Mouse (Mus musculus) hindbrain, embryonic 13.5 days (tissue): ENCODE results near the gene Rbm17. TPM values are rescaled to one million over a fixed set of nuclear protein-coding genes. Genes with fewer than 3 reads are reported as not detected.

Source experiments
- ATAC-seq: fragments of 200-750 bp; cut with Nextera tagmentation; 2 replicates; pipeline ENCODE4 v1.8.0; 2017; ENCODE audit warnings: moderate TSS enrichment; ENCODE audit not compliant: low FRiP score
- H3K27ac ChIP-seq: fragments of 300-500 bp; sonication (generic); 2 replicates; pipeline ENCODE4 v1.5.1; 2015; ENCODE audit warnings: inconsistent platforms, mild to moderate bottlenecking, moderate library complexity
- H3K27me3 ChIP-seq: fragments of 300-500 bp; sonication (generic); 2 replicates; pipeline ENCODE4 v1.6.1; 2015; ENCODE audit warnings: mild to moderate bottlenecking, inconsistent platforms
- H3K36me3 ChIP-seq: fragments of 300-500 bp; sonication (generic); 2 replicates; pipeline ENCODE4 v1.6.1; 2015; ENCODE audit warnings: mild to moderate bottlenecking, inconsistent platforms
- H3K4me1 ChIP-seq: fragments of 300-500 bp; sonication (generic); replicated peaks from 2 replicates; pipeline ENCODE4 v1.6.1; 2015; ENCODE audit warnings: inconsistent platforms
- H3K4me2 ChIP-seq: fragments of 300-500 bp; sonication (generic); 2 replicates; pipeline ENCODE4 v1.6.1; 2015; ENCODE audit warnings: inconsistent platforms, mild to moderate bottlenecking, moderate library complexity
- H3K4me3 ChIP-seq: fragments of 300-500 bp; sonication (generic); 2 replicates; pipeline ENCODE4 v1.5.1; 2015; ENCODE audit warnings: mild to moderate bottlenecking, inconsistent platforms
- H3K9ac ChIP-seq: fragments of 300-500 bp; sonication (generic); 2 replicates; pipeline ENCODE4 v1.6.1; 2015; ENCODE audit warnings: mild to moderate bottlenecking, inconsistent platforms
- H3K9me3 ChIP-seq: fragments of 300-500 bp; sonication (generic); 2 replicates; pipeline ENCODE4 v1.6.1; 2016; ENCODE audit warnings: inconsistent platforms
- WGBS: fragments of 180-500 bp; shearing (Covaris S2); methylation state at CpG from one replicate; pipeline ENCODE4 v1.1.7; 2015; 5-methylcytosine and 5-hydroxymethylcytosine counted together
- polyA plus RNA-seq: library from polyadenylated mRNA; unstranded; fragments of >200 nt; fragmentation: Nextera tagmentation; extraction: Ambion mirVana; gene quantifications from 2 replicates; pipeline ENCODE4 v1.2.1, GENCODE M21; 2015

The Rbm17 gene
- polyA plus RNA-seq, 1 experiment from 2014 or later, result 142 TPM

GRCm38 (mm10) chr2:11553471-11554400 is 50.2 kb downstream of the Rbm17 start, which contains the start of gene Pfkfb3:
Pfkfb3 (minus strand) TSS chr2:11554077.
- Histone ChIP-seq H3K4me3 (peak within 1 kb of the TSS; percentile 66), H3K4me2 (peak within 1 kb of the TSS; percentile 99), H3K27ac (no peak within 1 kb of the TSS), H3K36me3 (no peaks in the 10 kb centered on the region), H3K9ac (peak within 1 kb of the TSS; percentile 79), H3K4me1 (peaks cover 23% of the 10 kb centered on the region), H3K27me3 (peaks cover 55% of the 10 kb centered on the region), H3K9me3 (no peaks in the 10 kb centered on the region)
- peak; percentile 89 for ATAC-seq
- WGBS, result 1% methylated on average over 67 of the region's 67 CpGs

GRCm38 (mm10) chr2:11552966-11553451 is 50.9 kb downstream of the Rbm17 start:
- peak overlapping the region; percentile 79 for H3K9ac ChIP-seq
- H3K27ac ChIP-seq, result no peak overlapping the region
- H3K4me2 ChIP-seq, result peak overlapping the region; percentile 99
- 3% methylated on average over 15 of the region's 15 CpGs for WGBS
- H3K4me1 ChIP-seq, result peaks cover 23% of the 10 kb centered on the region
- H3K27me3 ChIP-seq, result peaks cover 55% of the 10 kb centered on the region
- peak; percentile 40 for ATAC-seq
- H3K36me3 ChIP-seq, result no peaks in the 10 kb centered on the region
- H3K4me3 ChIP-seq, result peak overlapping the region; percentile 66
- H3K9me3 ChIP-seq, result no peaks in the 10 kb centered on the region

GRCm38 (mm10) chr2:11552297-11552821 is 51.6 kb downstream of the Rbm17 start:
- Histone ChIP-seq H3K4me2 (peak overlapping the region; percentile 99), H3K9ac (no peak overlapping the region), H3K27me3 (peaks cover 55% of the 10 kb centered on the region), H3K27ac (no peak overlapping the region), H3K36me3 (no peaks in the 10 kb centered on the region), H3K4me3 (no peak overlapping the region), H3K9me3 (no peaks in the 10 kb centered on the region), H3K4me1 (peaks cover 23% of the 10 kb centered on the region)
- ATAC-seq, result peak; percentile 43; the same call in 1 of the 2 replicates
- WGBS, result 9% methylated on average over 9 of the region's 9 CpGs

- H3K9ac ChIP-seq, result no peak overlapping the region
- no peak overlapping the region for H3K4me3 ChIP-seq
- H3K4me2 ChIP-seq, result no peak overlapping the region
- no peaks in the 10 kb centered on the region for H3K9me3 ChIP-seq
- WGBS, result 40% methylated on average over 1 of the region's 1 CpGs
- no peaks in the 10 kb centered on the region for H3K36me3 ChIP-seq
- H3K4me1 ChIP-seq, result peaks cover 23% of the 10 kb centered on the region
- H3K27ac ChIP-seq, result no peak overlapping the region
- ATAC-seq, result no peak
- H3K27me3 ChIP-seq, result peaks cover 55% of the 10 kb centered on the region
Observed at GRCm38 (mm10) chr2:11551726-11552125, 52.2 kb downstream of the Rbm17 start.

GRCm38 (mm10) chr2:11548508-11548907 is 55.4 kb downstream of the Rbm17 start:
- H3K36me3 ChIP-seq, result no peaks in the 10 kb centered on the region
- peaks cover 14% of the 10 kb centered on the region for H3K4me1 ChIP-seq
- H3K27me3 ChIP-seq, result peaks cover 32% of the 10 kb centered on the region
- no peak overlapping the region for H3K27ac ChIP-seq
- WGBS, result 90% methylated on average over 10 of the region's 10 CpGs
- H3K9me3 ChIP-seq, result no peaks in the 10 kb centered on the region
- no peak overlapping the region for H3K9ac ChIP-seq
- H3K4me3 ChIP-seq, result no peak overlapping the region
- H3K4me2 ChIP-seq, result no peak overlapping the region
- ATAC-seq, result no peak

- 73% methylated on average over 2 of the region's 2 CpGs for WGBS
- ATAC-seq, result no peak
Observed at GRCm38 (mm10) chr2:11547609-11548008, 56.3 kb downstream of the Rbm17 start.

GRCm38 (mm10) chr2:11546091-11546490 is 57.9 kb downstream of the Rbm17 start:
- Histone ChIP-seq H3K4me2 (no peak overlapping the region), H3K27me3 (peaks cover 15% of the 10 kb centered on the region), H3K9me3 (no peaks in the 10 kb centered on the region), H3K9ac (no peak overlapping the region), H3K4me3 (no peak overlapping the region), H3K4me1 (no peaks in the 10 kb centered on the region), H3K27ac (no peak overlapping the region), H3K36me3 (no peaks in the 10 kb centered on the region)
- WGBS, result 87% methylated on average over 8 of the region's 8 CpGs
- no peak for ATAC-seq

More at GRCm38 (mm10) chr2:11547609-11548008, 56.3 kb downstream of the Rbm17 start:
- Histone ChIP-seq H3K9me3 (no peaks in the 10 kb centered on the region), H3K27me3 (peaks cover 23% of the 10 kb centered on the region), H3K4me1 (peaks cover 5% of the 10 kb centered on the region), H3K4me3 (no peak overlapping the region), H3K36me3 (no peaks in the 10 kb centered on the region), H3K9ac (no peak overlapping the region), H3K27ac (no peak overlapping the region), H3K4me2 (no peak overlapping the region)

GRCm38 (mm10) chr2:11545380-11545779 is 58.6 kb downstream of the Rbm17 start:
- Histone ChIP-seq H3K27me3 (peaks cover 9% of the 10 kb centered on the region; the same call in 1 of the 2 replicates), H3K9ac (no peak overlapping the region), H3K4me3 (no peak overlapping the region), H3K9me3 (no peaks in the 10 kb centered on the region), H3K27ac (no peak overlapping the region), H3K36me3 (no peaks in the 10 kb centered on the region), H3K4me1 (no peaks in the 10 kb centered on the region), H3K4me2 (no peak overlapping the region)
- ATAC-seq, result no peak
- 50% methylated on average over 1 of the region's 1 CpGs for WGBS

- WGBS, result 78% methylated on average over 5 of the region's 5 CpGs
- no peak for ATAC-seq
- Histone ChIP-seq H3K9ac (no peak overlapping the region), H3K4me1 (no peaks in the 10 kb centered on the region), H3K27me3 (no peaks in the 10 kb centered on the region), H3K4me2 (no peak overlapping the region), H3K4me3 (no peak overlapping the region), H3K9me3 (no peaks in the 10 kb centered on the region), H3K36me3 (no peaks in the 10 kb centered on the region), H3K27ac (no peak overlapping the region)
Observed at GRCm38 (mm10) chr2:11544342-11544741, 59.6 kb downstream of the Rbm17 start.

GRCm38 (mm10) chr2:11543158-11543557 is 60.8 kb downstream of the Rbm17 start:
- no peak for ATAC-seq
- WGBS, result 82% methylated on average over 7 of the region's 7 CpGs

GRCm38 (mm10) chr2:11542640-11543039 is 61.3 kb downstream of the Rbm17 start:
- no peak overlapping the region for H3K4me2 ChIP-seq
- peak; percentile 76 for ATAC-seq
- H3K27ac ChIP-seq, result no peak overlapping the region
- no peak overlapping the region for H3K9ac ChIP-seq
- WGBS, result 87% methylated on average over 1 of the region's 1 CpGs
- H3K27me3 ChIP-seq, result no peaks in the 10 kb centered on the region
- no peaks in the 10 kb centered on the region for H3K36me3 ChIP-seq
- H3K9me3 ChIP-seq, result no peaks in the 10 kb centered on the region
- no peaks in the 10 kb centered on the region for H3K4me1 ChIP-seq
- H3K4me3 ChIP-seq, result no peak overlapping the region

More at GRCm38 (mm10) chr2:11543158-11543557, 60.8 kb downstream of the Rbm17 start:
- H3K36me3 ChIP-seq, result no peaks in the 10 kb centered on the region
- no peak overlapping the region for H3K9ac ChIP-seq
- H3K27me3 ChIP-seq, result no peaks in the 10 kb centered on the region
- H3K4me2 ChIP-seq, result no peak overlapping the region
- no peak overlapping the region for H3K4me3 ChIP-seq
- no peaks in the 10 kb centered on the region for H3K9me3 ChIP-seq
- H3K4me1 ChIP-seq, result no peaks in the 10 kb centered on the region
- no peak overlapping the region for H3K27ac ChIP-seq

GRCm38 (mm10) chr2:11542121-11542520 is 61.8 kb downstream of the Rbm17 start:
- H3K4me2 ChIP-seq, result no peak overlapping the region
- H3K9ac ChIP-seq, result no peak overlapping the region
- H3K36me3 ChIP-seq, result no peaks in the 10 kb centered on the region
- H3K9me3 ChIP-seq, result no peaks in the 10 kb centered on the region
- H3K4me1 ChIP-seq, result no peaks in the 10 kb centered on the region
- 97% methylated on average over 1 of the region's 1 CpGs for WGBS
- peaks cover 3% of the 10 kb centered on the region; the same call in 1 of the 2 replicates for H3K27me3 ChIP-seq
- no peak overlapping the region for H3K4me3 ChIP-seq
- ATAC-seq, result no peak
- no peak overlapping the region for H3K27ac ChIP-seq
